Mouse (Mus musculus) intestine, embryonic 16.5 days (tissue): ENCODE results near the gene Tmigd1. TPM values are rescaled to one million over a fixed set of nuclear protein-coding genes. Genes with fewer than 3 reads are reported as not detected.
"Not testable (repeated sequence)": the region's sequence is repeated elsewhere in the genome, so short reads cannot be mapped to it uniquely, and the experiment has no call there.

Experiments
- ATAC-seq: fragments of 200-750 bp; cut with Nextera tagmentation; 2 replicates; pipeline ENCODE4 v1.8.0; 2017; ENCODE audit warnings: moderate TSS enrichment, moderate library complexity
- H3K27ac ChIP-seq: fragments of 300-500 bp; sonication (generic); 2 replicates; pipeline ENCODE4 v1.5.1; 2014; ENCODE audit warnings: mild to moderate bottlenecking, low read length
- H3K27me3 ChIP-seq: fragments of 300-500 bp; sonication (generic); replicated peaks from 2 replicates; pipeline ENCODE4 v1.6.1; 2014; ENCODE audit warnings: low read length, control low read depth, mixed read lengths; ENCODE audit not compliant: control insufficient read depth, insufficient read depth
- H3K36me3 ChIP-seq: fragments of 300-500 bp; sonication (generic); 2 replicates; pipeline ENCODE4 v1.6.1; 2014; ENCODE audit warnings: low read length, control low read depth; ENCODE audit not compliant: control insufficient read depth, insufficient read depth
- H3K4me1 ChIP-seq: fragments of 300-500 bp; sonication (generic); 2 replicates; pipeline ENCODE4 v1.6.1; 2014; ENCODE audit warnings: low read length, control low read depth, mixed read lengths; ENCODE audit not compliant: control insufficient read depth, insufficient read depth
- H3K4me2 ChIP-seq: fragments of 300-500 bp; sonication (generic); 2 replicates; pipeline ENCODE4 v1.6.1; 2014; ENCODE audit warnings: low read depth, low read length, control low read depth
- H3K4me3 ChIP-seq: fragments of 300-500 bp; sonication (generic); 2 replicates; pipeline ENCODE4 v1.5.1; 2014; ENCODE audit warnings: mild to moderate bottlenecking, low read length
- H3K9ac ChIP-seq: fragments of 300-500 bp; sonication (generic); 2 replicates; pipeline ENCODE4 v1.6.1; 2014; ENCODE audit warnings: low read depth, low read length
- H3K9me3 ChIP-seq: fragments of 300-500 bp; sonication (generic); 2 replicates; pipeline ENCODE4 v1.6.1; 2016; ENCODE audit warnings: low read length, control low read depth; ENCODE audit not compliant: control insufficient read depth
- WGBS: fragments of 180-500 bp; shearing (Covaris S2); extraction: QIAGEN DNeasy Blood & Tissue Kit; methylation state at CpG from one replicate; pipeline ENCODE4 v1.1.7; 2014; 5-methylcytosine and 5-hydroxymethylcytosine counted together
- polyA plus RNA-seq: library from polyadenylated mRNA; unstranded; fragments of >200 nt; fragmentation: Nextera tagmentation; extraction: Ambion mirVana; gene quantifications from 2 replicates; pipeline ENCODE4 v1.2.1, GENCODE M21; 2015

Tmigd1 gene
- polyA plus RNA-seq, 1 experiment from 2014 or later = 2.7 TPM

GRCm38 (mm10) chr11:76914366-76914765 is 12.4 kb downstream of the Tmigd1 start:
- Histone ChIP-seq H3K4me2 (no peak overlapping the region), H3K9ac (no peak overlapping the region), H3K9me3 (no peaks in the 10 kb centered on the region), H3K27ac (no peak overlapping the region), H3K36me3 (no peaks in the 10 kb centered on the region), H3K4me1 (peaks cover 14% of the 10 kb centered on the region), H3K27me3 (no peaks in the 10 kb centered on the region), H3K4me3 (no peak overlapping the region)
- ATAC-seq = no peak
- 39% methylated on average over 7 of the region's 7 CpGs for WGBS

- Histone ChIP-seq H3K9me3 (no peaks in the 10 kb centered on the region), H3K9ac (no peak overlapping the region), H3K27me3 (no peaks in the 10 kb centered on the region), H3K4me3 (no peak overlapping the region), H3K27ac (peak overlapping the region; percentile 42), H3K4me1 (peaks cover 11% of the 10 kb centered on the region), H3K4me2 (peak overlapping the region; percentile 28; the same call in 1 of the 2 replicates), H3K36me3 (no peaks in the 10 kb centered on the region)
- peak; percentile 95 for ATAC-seq
- 21% methylated on average over 13 of the region's 13 CpGs for WGBS
These were observed 14.7 kb downstream of the Tmigd1 start for GRCm38 (mm10) chr11:76916539-76917229.

- 39% methylated on average over 3 of the region's 3 CpGs for WGBS
- Histone ChIP-seq H3K4me2 (peak overlapping the region; percentile 28; the same call in 1 of the 2 replicates), H3K9ac (no peak overlapping the region), H3K9me3 (no peaks in the 10 kb centered on the region), H3K27ac (peak overlapping the region; percentile 42), H3K36me3 (no peaks in the 10 kb centered on the region), H3K4me3 (no peak overlapping the region), H3K27me3 (no peaks in the 10 kb centered on the region), H3K4me1 (peaks cover 9% of the 10 kb centered on the region)
- ATAC-seq = peak; percentile 32; the same call in 1 of the 2 replicates
These were observed 15.2 kb downstream of the Tmigd1 start for GRCm38 (mm10) chr11:76917230-76917548.

GRCm38 (mm10) chr11:76920607-76921006 is 18.6 kb downstream of the Tmigd1 start:
- 62% methylated on average over 1 of the region's 1 CpGs for WGBS
- Histone ChIP-seq H3K4me1 (peaks cover 15% of the 10 kb centered on the region), H3K27me3 (no peaks in the 10 kb centered on the region), H3K4me3 (no peak overlapping the region), H3K9ac (no peak overlapping the region), H3K4me2 (no peak overlapping the region), H3K27ac (no peak overlapping the region), H3K9me3 (no peaks in the 10 kb centered on the region), H3K36me3 (no peaks in the 10 kb centered on the region)
- ATAC-seq = no peak

GRCm38 (mm10) chr11:76924759-76925236 is 22.8 kb downstream of the Tmigd1 start, which contains the start of gene Blmh:
Gene Blmh, plus strand, starts transcription at chr11:76924809.
- 48% methylated on average over 6 of the region's 6 CpGs for WGBS
- peak; percentile 40; the same call in 1 of the 2 replicates for ATAC-seq
- Histone ChIP-seq H3K9ac (no peak within 1 kb of the TSS), H3K4me1 (peaks cover 7% of the 10 kb centered on the region; the same call in 1 of the 2 replicates), H3K9me3 (no peaks in the 10 kb centered on the region), H3K27ac (no peak within 1 kb of the TSS), H3K36me3 (no peaks in the 10 kb centered on the region), H3K4me2 (no peak within 1 kb of the TSS), H3K4me3 (no peak within 1 kb of the TSS), H3K27me3 (no peaks in the 10 kb centered on the region)

GRCm38 (mm10) chr11:76928586-76928985 is 26.6 kb downstream of the Tmigd1 start:
- not testable (repeated sequence) for H3K4me2 ChIP-seq, H3K9me3 ChIP-seq, ATAC-seq, H3K27ac ChIP-seq, H3K27me3 ChIP-seq, H3K9ac ChIP-seq, H3K4me3 ChIP-seq, H3K4me1 ChIP-seq, H3K36me3 ChIP-seq
- WGBS = 89% methylated on average over 8 of the region's 8 CpGs

- no peak for ATAC-seq
- Histone ChIP-seq H3K4me1 (no peaks in the 10 kb centered on the region), H3K4me2 (no peak overlapping the region), H3K4me3 (no peak overlapping the region), H3K36me3 (no peaks in the 10 kb centered on the region), H3K27ac (no peak overlapping the region), H3K9ac (no peak overlapping the region), H3K27me3 (no peaks in the 10 kb centered on the region), H3K9me3 (no peaks in the 10 kb centered on the region)
- 61% methylated on average over 3 of the region's 3 CpGs for WGBS
These were observed 31.2 kb downstream of the Tmigd1 start for GRCm38 (mm10) chr11:76933209-76933608.

GRCm38 (mm10) chr11:76936578-76936977 is 34.6 kb downstream of the Tmigd1 start:
- Histone ChIP-seq H3K27me3 (no peaks in the 10 kb centered on the region), H3K27ac (no peak overlapping the region), H3K4me3 (no peak overlapping the region), H3K4me2 (no peak overlapping the region), H3K9ac (no peak overlapping the region), H3K4me1 (no peaks in the 10 kb centered on the region), H3K36me3 (no peaks in the 10 kb centered on the region), H3K9me3 (no peaks in the 10 kb centered on the region)
- WGBS = 58% methylated on average over 5 of the region's 5 CpGs
- no peak for ATAC-seq

- H3K27ac ChIP-seq = peak overlapping the region; percentile 80
- no peaks in the 10 kb centered on the region for H3K36me3 ChIP-seq
- peak overlapping the region; percentile 89 for H3K4me2 ChIP-seq
- peaks cover 9% of the 10 kb centered on the region for H3K4me1 ChIP-seq
- 67% methylated on average over 6 of the region's 6 CpGs for WGBS
- no peaks in the 10 kb centered on the region for H3K27me3 ChIP-seq
- ATAC-seq = 0 out of 2 replicates have a peak, but pooled peaks have one; percentile 7
- peak overlapping the region; percentile 85 for H3K9ac ChIP-seq
- H3K9me3 ChIP-seq = no peaks in the 10 kb centered on the region
- peak overlapping the region; percentile 85 for H3K4me3 ChIP-seq
These were observed 42.9 kb downstream of the Tmigd1 start for GRCm38 (mm10) chr11:76944839-76945238.
